Mouse (Mus musculus): Measurements from ENCODE around the gene Smim14.

GRCm38 (mm10) chr5:65457846-65458245 is 79.1 kb downstream of the Smim14 start:
- TF ChIP-seq CTCF (IDR thresholded peaks at IDR 0.05; ENCODE audit: low read depth), result no peak
- no peak for TF ChIP-seq EP300 (IDR thresholded peaks at IDR 0.05; ENCODE audit: low read depth)
